Mouse (Mus musculus): ENCODE measurements around the gene Wipi1. TPM values are rescaled to one million over a fixed set of nuclear protein-coding genes. Genes with fewer than 3 reads are reported as not detected.

The Wipi1 gene
- polyA plus RNA-seq (2015; fragmentation: Illumina TruSeq; extraction: RNeasy Lipid Tissue Mini Kit (QIAGEN cat#74804); ENCODE audit: insufficient read depth, low replicate concordance), result 10.2 TPM

GRCm38 (mm10) chr11:109611303-109612149, at the start of gene Wipi1:
Gene Wipi1, minus strand, starts transcription at chr11:109611967.

GRCm38 (mm10) chr11:109649206-109649605, 37.4 kb upstream of the Wipi1 start, which contains the start of gene Prkar1a:
Gene Prkar1a, plus strand, starts transcription at chr11:109649405.

Other genes with a start within 250 kb of the Wipi1 start
- 66.9 TPM for gene Gna13, start 249.1 kb downstream of the Wipi1 start, polyA plus RNA-seq (2015; fragmentation: Illumina TruSeq; extraction: RNeasy Lipid Tissue Mini Kit (QIAGEN cat#74804); ENCODE audit: insufficient read depth, low replicate concordance)
- not detected for gene 9930022D16Rik, start 198.1 kb downstream of the Wipi1 start, polyA plus RNA-seq (2015; fragmentation: Illumina TruSeq; extraction: RNeasy Lipid Tissue Mini Kit (QIAGEN cat#74804); ENCODE audit: insufficient read depth, low replicate concordance)
- gene Amz2, start 186.0 kb downstream of the Wipi1 start, polyA plus RNA-seq (2015; fragmentation: Illumina TruSeq; extraction: RNeasy Lipid Tissue Mini Kit (QIAGEN cat#74804); ENCODE audit: insufficient read depth, low replicate concordance), result 57.3 TPM
- gene Arsg, start 138.6 kb downstream of the Wipi1 start, polyA plus RNA-seq (2015; fragmentation: Illumina TruSeq; extraction: RNeasy Lipid Tissue Mini Kit (QIAGEN cat#74804); ENCODE audit: insufficient read depth, low replicate concordance), result 7.3 TPM
- 55.9 TPM for gene Slc16a6, start 138.4 kb downstream of the Wipi1 start, polyA plus RNA-seq (2015; fragmentation: Illumina TruSeq; extraction: RNeasy Lipid Tissue Mini Kit (QIAGEN cat#74804); ENCODE audit: insufficient read depth, low replicate concordance)
- gene Prkar1a, start 37.4 kb upstream of the Wipi1 start, polyA plus RNA-seq (2015; fragmentation: Illumina TruSeq; extraction: RNeasy Lipid Tissue Mini Kit (QIAGEN cat#74804); ENCODE audit: insufficient read depth, low replicate concordance), result 242 TPM
- gene Fam20a, start 110.3 kb upstream of the Wipi1 start, polyA plus RNA-seq (2015; fragmentation: Illumina TruSeq; extraction: RNeasy Lipid Tissue Mini Kit (QIAGEN cat#74804); ENCODE audit: insufficient read depth, low replicate concordance), result 2.3 TPM
- gene 1700012B07Rik, start 216.1 kb upstream of the Wipi1 start, polyA plus RNA-seq (2015; fragmentation: Illumina TruSeq; extraction: RNeasy Lipid Tissue Mini Kit (QIAGEN cat#74804); ENCODE audit: insufficient read depth, low replicate concordance), result not detected

Data from spleen, adult 10 weeks (tissue).